Mouse (Mus musculus) small intestine, adult 2 months (tissue): ENCODE results near the gene Mfsd10. TPM values are rescaled to one million over a fixed set of nuclear protein-coding genes. Genes with fewer than 3 reads are reported as not detected.
A peak's percentile ranks its signal among the peaks of the same experiment; 100 is the strongest.

Experiments
- H3K27ac ChIP-seq: fragments of 200-500 bp; 2 replicates; pipeline ENCODE4 v1.5.1; 2012; ENCODE audit warnings: low read depth, low read length, control low read depth, inconsistent platforms; ENCODE audit not compliant: insufficient read depth
- H3K27me3 ChIP-seq: fragments of 200-500 bp; 2 replicates; pipeline ENCODE4 v1.6.1; 2012; ENCODE audit warnings: mild to moderate bottlenecking, moderate library complexity, low read length, inconsistent platforms; ENCODE audit not compliant: control insufficient read depth, insufficient read depth
- H3K36me3 ChIP-seq: fragments of 200-500 bp; 2 replicates; pipeline ENCODE4 v1.6.1; 2012; ENCODE audit warnings: mild to moderate bottlenecking, low read length, control low read depth, inconsistent platforms; ENCODE audit not compliant: control insufficient read depth, insufficient read depth
- H3K4me1 ChIP-seq: fragments of 200-500 bp; 2 replicates; pipeline ENCODE4 v1.6.1; 2012; ENCODE audit warnings: low read length, inconsistent platforms, mixed read lengths; ENCODE audit not compliant: control insufficient read depth, insufficient read depth, insufficient read length
- H3K4me3 ChIP-seq: fragments of 200-500 bp; 2 replicates; pipeline ENCODE4 v1.5.1; 2012; ENCODE audit warnings: low read depth, mild to moderate bottlenecking, control low read depth, inconsistent platforms, low read length, moderate library complexity
- CTCF ChIP-seq: fragments of 200-500 bp; IDR thresholded peaks from 2 replicates; pipeline ENCODE4 v1.5.1; 2012; ENCODE audit warnings: low read depth, mild to moderate bottlenecking, control low read depth, inconsistent platforms, low read length, moderate library complexity, mixed read lengths; ENCODE audit not compliant: insufficient replicate concordance, insufficient read length; ENCODE audit errors: extremely low read depth
- POLR2A ChIP-seq: fragments of 200-500 bp; IDR thresholded peaks from 2 replicates; pipeline ENCODE4 v1.6.1; 2012; ENCODE audit warnings: low read depth, mild to moderate bottlenecking, control low read depth, inconsistent platforms, low read length, moderate library complexity
- WGBS: fragments of 180-500 bp; shearing (Covaris S2); methylation state at CpG from one replicate; pipeline ENCODE4 v1.1.7; 2018; 5-methylcytosine and 5-hydroxymethylcytosine counted together
- polyA plus RNA-seq: library from polyadenylated mRNA; depleted of rRNA; stranded (reverse); fragments of >200 nt; gene quantifications from 2 replicates; pipeline ENCODE4 v1.2.3, GENCODE M21; 2012

Mfsd10 gene
- polyA plus RNA-seq, 1 experiment, result 78.5 TPM

DNA sequence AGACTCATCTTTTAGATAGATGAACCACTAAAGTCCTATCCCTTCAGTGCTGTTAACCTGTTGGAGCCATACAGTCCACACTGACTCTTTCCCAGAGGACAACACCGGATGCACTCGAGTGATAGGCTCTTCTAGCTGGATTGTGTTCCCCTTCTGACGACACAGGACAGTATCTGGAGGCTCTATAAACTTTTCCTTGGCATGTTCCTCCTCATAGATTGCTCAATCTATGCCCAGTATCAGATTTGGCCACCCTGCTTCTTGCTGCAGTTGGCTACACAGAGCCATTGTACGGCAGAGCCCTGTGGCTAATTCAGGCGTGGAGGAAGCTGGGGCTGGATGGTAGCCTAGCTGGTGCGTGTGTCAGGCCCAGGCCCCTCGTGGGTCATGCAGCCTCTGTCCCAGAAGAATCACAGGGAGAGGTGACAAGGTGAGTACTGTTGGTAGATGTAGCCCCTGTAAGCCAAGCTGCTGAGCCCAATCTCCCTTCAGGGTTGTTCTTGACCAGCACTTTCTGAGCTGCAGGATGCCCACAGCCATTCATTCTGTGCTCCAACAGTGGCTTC, 662 bp upstream of the Mfsd10 start:
- 32% methylated on average over 7 of the region's 7 CpGs for WGBS
- Histone ChIP-seq H3K27me3 (no peaks in the 10 kb centered on the region), H3K4me3 (no peak overlapping the region), H3K27ac (no peak overlapping the region), H3K4me1 (peaks cover 9% of the 10 kb centered on the region; the same call in 1 of the 2 replicates), H3K36me3 (peaks cover 19% of the 10 kb centered on the region)
- TF ChIP-seq POLR2A (no peak), CTCF (no peak)

DNA sequence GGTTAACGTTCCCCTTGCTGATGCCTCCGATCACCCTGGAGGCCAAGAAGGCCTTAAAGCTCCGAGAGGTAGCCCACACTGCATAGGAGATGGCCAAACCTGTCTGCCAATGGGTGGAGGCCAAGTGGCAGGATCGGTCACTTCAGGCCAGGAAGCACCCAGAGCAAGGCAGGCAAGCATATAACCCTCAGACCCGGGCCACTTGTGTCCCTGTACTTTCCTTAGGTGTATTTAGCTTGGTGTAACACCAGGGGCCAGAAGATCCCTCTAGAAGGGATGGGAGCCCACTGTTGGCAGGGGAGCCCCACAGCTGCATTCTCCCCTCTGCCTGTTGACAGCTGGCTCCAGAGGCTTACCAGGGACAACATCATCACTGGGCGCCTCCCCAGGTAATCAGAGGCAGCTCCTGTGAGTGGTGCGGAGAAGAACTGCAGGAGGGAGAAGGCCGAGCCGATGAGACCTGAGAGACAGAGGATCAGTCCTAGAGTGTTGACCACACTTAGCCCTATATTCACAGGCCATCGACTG, 1.3 kb downstream of the Mfsd10 start:
- H3K4me1 ChIP-seq, result peaks cover 9% of the 10 kb centered on the region; the same call in 1 of the 2 replicates
- no peaks in the 10 kb centered on the region for H3K27me3 ChIP-seq
- WGBS, result 61% methylated on average over 10 of the region's 10 CpGs
- no peak overlapping the region for H3K27ac ChIP-seq
- no peak for TF ChIP-seq CTCF
- TF ChIP-seq POLR2A, result no peak
- H3K36me3 ChIP-seq, result peaks cover 28% of the 10 kb centered on the region
- H3K4me3 ChIP-seq, result peak overlapping the region; percentile 74; the same call in 1 of the 2 replicates

DNA sequence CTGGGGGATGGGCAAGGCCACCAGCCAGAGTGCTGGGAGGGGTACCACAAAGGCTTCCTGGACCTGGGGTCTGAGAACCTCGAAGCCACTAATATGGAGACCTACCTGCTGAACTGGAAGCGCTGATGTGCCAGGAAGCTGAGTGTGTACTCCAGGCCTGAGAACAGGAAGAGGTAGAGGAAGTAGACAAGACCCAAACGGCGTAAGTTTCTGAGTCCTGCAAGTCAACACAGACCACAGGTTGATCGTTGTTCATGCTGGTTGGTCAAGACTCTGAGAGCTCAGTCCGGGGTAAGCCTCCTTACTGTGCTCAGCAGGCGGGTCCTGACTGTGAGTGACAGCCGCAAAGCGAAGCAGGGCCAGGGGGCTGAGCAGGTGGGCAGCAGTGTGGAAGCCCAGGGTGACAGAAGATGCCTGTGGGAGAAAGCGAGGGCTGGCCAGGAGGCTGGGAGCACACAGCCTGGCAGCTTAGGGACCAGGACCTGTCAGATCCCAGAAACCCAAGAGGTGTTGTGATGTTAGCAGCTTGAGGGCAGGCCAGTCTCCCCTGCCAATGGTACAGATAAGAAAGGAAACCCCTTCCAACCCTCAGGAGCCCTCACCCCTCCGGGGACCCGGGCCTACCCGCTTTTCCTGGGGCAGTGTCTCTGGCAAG, 2.1 kb downstream of the Mfsd10 start:
- Histone ChIP-seq H3K27me3 (no peaks in the 10 kb centered on the region), H3K36me3 (peaks cover 33% of the 10 kb centered on the region), H3K27ac (peak overlapping the region; percentile 21), H3K4me3 (peak overlapping the region; percentile 17), H3K4me1 (peaks cover 9% of the 10 kb centered on the region; the same call in 1 of the 2 replicates)
- WGBS, result 86% methylated on average over 13 of the region's 13 CpGs
- no peak for TF ChIP-seq CTCF
- TF ChIP-seq POLR2A, result no peak

DNA sequence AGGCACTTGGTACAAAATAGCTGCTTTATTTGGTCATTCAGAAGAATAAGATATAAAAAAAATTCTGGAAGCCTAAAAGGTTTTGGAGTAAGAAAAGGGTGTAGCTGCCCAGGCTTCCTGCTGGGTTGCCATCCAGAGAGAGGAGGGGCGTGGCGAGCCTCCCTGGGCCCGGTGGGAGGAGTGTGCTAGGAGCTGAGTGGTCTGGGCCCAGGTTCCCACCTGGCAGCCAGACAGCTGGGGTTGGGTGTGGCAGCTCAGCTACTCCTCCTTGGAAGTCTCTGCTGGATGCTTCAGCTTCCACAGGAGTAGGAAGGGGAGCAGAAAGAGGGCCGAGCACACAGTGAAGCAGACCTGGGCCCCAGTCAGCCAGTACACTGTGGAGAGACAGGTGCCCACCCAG, 3.4 kb downstream of the Mfsd10 start:
- Histone ChIP-seq H3K27me3 (no peaks in the 10 kb centered on the region), H3K27ac (no peak overlapping the region), H3K4me3 (no peak overlapping the region), H3K4me1 (peaks cover 9% of the 10 kb centered on the region; the same call in 1 of the 2 replicates), H3K36me3 (peaks cover 37% of the 10 kb centered on the region)
- 41% methylated on average over 4 of the region's 4 CpGs for WGBS
- no peak for TF ChIP-seq CTCF

DNA sequence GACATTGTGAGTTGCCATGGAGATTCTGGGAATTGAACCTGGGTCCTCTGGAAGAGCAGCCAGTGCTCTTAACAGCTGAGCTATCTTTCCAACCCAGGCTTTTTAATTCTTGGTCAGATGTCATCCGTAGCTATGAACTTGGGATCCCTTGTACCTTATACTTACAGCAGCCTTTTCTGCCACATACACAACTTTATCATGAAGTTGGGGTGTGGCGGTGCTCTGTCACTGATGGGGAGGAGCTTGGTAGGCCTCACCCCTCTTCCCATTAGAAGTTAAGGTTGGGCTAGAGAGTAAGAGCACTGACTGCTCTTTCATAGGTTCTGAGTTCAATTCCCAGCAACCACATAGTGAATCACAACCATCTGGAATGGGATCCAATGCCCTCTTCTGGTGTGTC, 4.0 kb downstream of the Mfsd10 start:
- 66% methylated on average over 2 of the region's 2 CpGs for WGBS
- H3K4me3 ChIP-seq, result no peak overlapping the region
- no peak overlapping the region for H3K27ac ChIP-seq
- peaks cover 9% of the 10 kb centered on the region; the same call in 1 of the 2 replicates for H3K4me1 ChIP-seq
- no peaks in the 10 kb centered on the region for H3K27me3 ChIP-seq
- peaks cover 40% of the 10 kb centered on the region for H3K36me3 ChIP-seq
- TF ChIP-seq POLR2A (no peak), CTCF (no peak)

DNA sequence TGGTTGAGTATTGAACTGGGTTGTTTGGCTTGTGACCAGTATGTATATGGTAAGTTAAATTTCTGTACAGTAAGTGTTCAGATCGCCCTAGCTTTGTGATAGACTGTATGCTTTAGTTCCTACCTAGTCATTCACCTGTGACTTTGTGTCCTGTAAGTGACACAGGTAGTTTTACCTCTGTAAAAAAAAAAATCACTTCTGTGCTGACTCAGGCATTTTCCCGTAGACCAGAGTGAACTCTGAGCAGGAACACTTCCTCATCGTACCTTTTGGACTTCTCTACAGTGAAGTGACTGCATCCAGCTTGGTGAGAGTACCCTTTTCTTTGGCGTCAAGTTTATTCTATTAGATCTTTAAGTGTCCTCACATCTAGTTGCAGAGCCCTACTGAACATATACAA, 27.0 kb downstream of the Mfsd10 start:
- TF ChIP-seq POLR2A (no peak), CTCF (no peak)

DNA sequence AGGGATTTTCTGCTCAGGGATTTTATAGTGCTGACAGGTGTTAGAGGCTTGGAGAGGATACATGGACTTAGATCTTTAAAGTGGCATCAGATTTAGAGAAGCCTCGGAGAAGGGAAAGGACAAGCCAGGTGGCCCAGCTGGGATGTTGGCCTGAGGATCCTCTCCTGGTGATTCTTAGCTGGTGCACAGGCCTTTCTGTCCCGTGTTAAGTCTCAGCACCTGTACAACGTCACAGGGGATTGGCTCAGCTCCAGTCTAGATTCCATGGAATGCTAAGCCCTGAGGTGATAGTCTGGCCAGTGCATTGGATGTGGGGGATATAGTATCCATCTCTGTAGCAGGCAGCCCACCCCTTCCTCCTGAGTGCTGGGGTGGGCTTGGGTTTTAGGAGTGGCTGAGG, 28.8 kb downstream of the Mfsd10 start:
- Histone ChIP-seq H3K27ac (no peak overlapping the region), H3K4me1 (no peaks in the 10 kb centered on the region), H3K4me3 (no peak overlapping the region), H3K27me3 (no peaks in the 10 kb centered on the region), H3K36me3 (peaks cover 51% of the 10 kb centered on the region)
- 69% methylated on average over 3 of the region's 3 CpGs for WGBS
- TF ChIP-seq POLR2A, result no peak
- no peak for TF ChIP-seq CTCF

More for the DNA sequence above, 27.0 kb downstream of the Mfsd10 start:
- Histone ChIP-seq H3K27me3 (no peaks in the 10 kb centered on the region), H3K36me3 (peaks cover 58% of the 10 kb centered on the region), H3K27ac (no peak overlapping the region), H3K4me1 (no peaks in the 10 kb centered on the region), H3K4me3 (no peak overlapping the region)
- WGBS, result 68% methylated on average over 4 of the region's 4 CpGs
